Mouse (Mus musculus) lung, embryonic 16.5 days (tissue): ENCODE measurements around the gene Nhlh1. TPM values are rescaled to one million over a fixed set of nuclear protein-coding genes. Genes with fewer than 3 reads are reported as not detected.

Source experiments
- ATAC-seq: fragments of 200-750 bp; cut with Nextera tagmentation; 2 replicates; pipeline ENCODE4 v1.8.0; 2017; ENCODE audit warnings: low read depth, mild to moderate bottlenecking, moderate library complexity
- H3K27ac ChIP-seq: fragments of 300-500 bp; sonication (generic); 2 replicates; pipeline ENCODE4 v1.5.1; 2014; ENCODE audit warnings: mild to moderate bottlenecking, control low read depth, low read length
- H3K27me3 ChIP-seq: fragments of 300-500 bp; sonication (generic); 2 replicates; pipeline ENCODE4 v1.6.1; 2014; ENCODE audit warnings: low read depth, low read length, mixed read lengths; ENCODE audit not compliant: control insufficient read depth, insufficient read depth
- H3K36me3 ChIP-seq: fragments of 300-500 bp; sonication (generic); 2 replicates; pipeline ENCODE4 v1.6.1; 2014; ENCODE audit warnings: low read length; ENCODE audit not compliant: control insufficient read depth, insufficient read depth
- H3K4me1 ChIP-seq: fragments of 300-500 bp; sonication (generic); replicated peaks from 2 replicates; pipeline ENCODE4 v1.6.1; 2014; ENCODE audit warnings: low read length, mixed read lengths; ENCODE audit not compliant: control insufficient read depth, insufficient read depth
- H3K4me2 ChIP-seq: fragments of 300-500 bp; sonication (generic); 2 replicates; pipeline ENCODE4 v1.6.1; 2014; ENCODE audit warnings: low read depth, low read length, control low read depth
- H3K4me3 ChIP-seq: fragments of 300-500 bp; sonication (generic); 2 replicates; pipeline ENCODE4 v1.5.1; 2014; ENCODE audit warnings: mild to moderate bottlenecking, low read length, control low read depth
- H3K9ac ChIP-seq: fragments of 300-500 bp; sonication (generic); 2 replicates; pipeline ENCODE4 v1.6.1; 2014; ENCODE audit warnings: low read length, control low read depth
- H3K9me3 ChIP-seq: fragments of 300-500 bp; sonication (generic); 2 replicates; pipeline ENCODE4 v1.6.1; 2016; ENCODE audit warnings: low read length; ENCODE audit not compliant: control insufficient read depth
- WGBS: fragments of 180-500 bp; shearing (Covaris S2); extraction: QIAGEN DNeasy Blood & Tissue Kit; methylation state at CpG from one replicate; pipeline ENCODE4 v1.1.7; 2014; 5-methylcytosine and 5-hydroxymethylcytosine counted together
- polyA plus RNA-seq: library from polyadenylated mRNA; unstranded; fragments of >200 nt; fragmentation: Nextera tagmentation; extraction: Ambion mirVana; gene quantifications from 2 replicates; pipeline ENCODE4 v1.2.1, GENCODE M21; 2015

Nhlh1 gene
- polyA plus RNA-seq, 1 experiment from 2014 or later = not detected

DNA sequence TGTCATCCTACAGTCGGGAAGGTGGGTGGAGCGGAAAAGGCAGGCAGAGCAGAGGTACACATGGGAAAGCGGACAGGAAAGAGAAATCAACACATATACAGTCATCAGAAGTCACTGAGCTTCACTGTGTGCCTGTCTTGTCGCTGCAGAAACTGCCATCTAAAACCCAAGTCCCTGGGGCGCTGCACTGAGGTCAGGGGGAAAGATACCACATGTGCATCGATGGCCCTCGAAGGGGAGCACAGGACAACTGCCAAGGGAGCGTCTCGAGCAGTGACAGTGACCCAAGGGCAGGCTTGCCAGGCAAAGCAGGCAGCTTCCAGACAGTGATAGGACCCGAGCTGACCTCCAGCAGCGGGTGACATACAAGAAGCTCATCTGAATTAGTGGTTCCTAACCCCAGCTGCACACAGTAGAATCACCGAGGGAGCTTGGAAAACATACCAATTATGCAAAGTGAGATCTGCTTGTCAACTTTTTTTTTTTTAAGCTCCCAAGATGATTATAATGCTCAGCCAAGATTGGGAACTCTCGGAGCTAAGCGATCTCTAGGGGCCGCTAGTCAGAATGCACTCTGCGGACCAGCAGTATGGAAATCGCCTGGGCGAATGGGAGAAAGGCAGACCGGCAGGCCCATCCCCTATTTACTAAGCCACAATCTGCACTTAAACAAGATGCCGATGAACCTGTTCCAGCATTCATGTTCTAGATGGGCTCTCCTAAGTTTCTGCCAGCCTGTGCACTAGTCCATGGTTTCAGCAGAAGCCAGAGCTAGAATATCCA lies 47.1 kb downstream of the Nhlh1 start:
- Histone ChIP-seq H3K27ac (no peak overlapping the region), H3K4me1 (no peaks in the 10 kb centered on the region), H3K9me3 (no peaks in the 10 kb centered on the region), H3K9ac (no peak overlapping the region), H3K4me3 (no peak overlapping the region), H3K27me3 (no peaks in the 10 kb centered on the region), H3K36me3 (peaks cover 26% of the 10 kb centered on the region), H3K4me2 (no peak overlapping the region)
- ATAC-seq = no peak
- 92% methylated on average over 20 of the region's 20 CpGs for WGBS

- H3K4me2 ChIP-seq = no peak overlapping the region
- no peaks in the 10 kb centered on the region for H3K9me3 ChIP-seq
- no peaks in the 10 kb centered on the region for H3K27me3 ChIP-seq
- no peak for ATAC-seq
- H3K27ac ChIP-seq = no peak overlapping the region
- no peak overlapping the region for H3K9ac ChIP-seq
- no peak overlapping the region for H3K4me3 ChIP-seq
- WGBS = 92% methylated on average over 21 of the region's 21 CpGs
- H3K4me1 ChIP-seq = no peaks in the 10 kb centered on the region
- H3K36me3 ChIP-seq = peaks cover 30% of the 10 kb centered on the region
Observed at GRCm38 (mm10) chr1:172009406-172009805, 48.0 kb downstream of the Nhlh1 start.

DNA sequence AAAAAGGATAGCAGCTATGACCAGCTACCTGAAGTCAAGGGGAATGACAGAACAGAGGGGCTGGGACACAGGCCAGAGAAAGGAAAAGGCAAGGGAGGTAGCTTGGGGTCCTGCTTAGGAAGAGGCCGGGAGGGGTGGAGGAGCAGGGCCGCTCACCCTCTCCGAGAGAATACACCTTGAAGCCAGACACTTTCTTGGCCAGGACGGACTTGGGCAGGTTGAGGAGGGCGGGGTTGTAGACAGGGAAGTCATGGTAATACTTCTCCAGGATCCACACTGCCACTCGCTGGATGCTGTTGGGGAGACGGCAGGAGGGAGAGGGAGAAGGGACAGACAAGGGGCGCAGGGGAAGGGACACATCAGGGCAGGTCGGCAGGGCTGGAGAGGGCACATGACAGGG lies 49.0 kb downstream of the Nhlh1 start:
- no peak overlapping the region for H3K9ac ChIP-seq
- 84% methylated on average over 8 of the region's 9 CpGs for WGBS
- no peak for ATAC-seq
- H3K4me2 ChIP-seq = no peak overlapping the region
- H3K4me1 ChIP-seq = no peaks in the 10 kb centered on the region
- H3K4me3 ChIP-seq = no peak overlapping the region
- no peaks in the 10 kb centered on the region for H3K9me3 ChIP-seq
- no peak overlapping the region for H3K27ac ChIP-seq
- peaks cover 35% of the 10 kb centered on the region for H3K36me3 ChIP-seq
- H3K27me3 ChIP-seq = no peaks in the 10 kb centered on the region

- WGBS = 93% methylated on average over 21 of the region's 21 CpGs
Observed at GRCm38 (mm10) chr1:172007761-172008160, 49.6 kb downstream of the Nhlh1 start.

More at GRCm38 (mm10) chr1:172007761-172008160, 49.6 kb downstream of the Nhlh1 start:
- Histone ChIP-seq H3K27me3 (no peaks in the 10 kb centered on the region), H3K36me3 (peaks cover 39% of the 10 kb centered on the region), H3K27ac (no peak overlapping the region), H3K4me3 (no peak overlapping the region), H3K9me3 (no peaks in the 10 kb centered on the region), H3K4me2 (no peak overlapping the region), H3K4me1 (no peaks in the 10 kb centered on the region), H3K9ac (no peak overlapping the region)
- no peak for ATAC-seq

Other genes starting within 250 kb of the Nhlh1 start
- gene Cd84, start 217.9 kb downstream of the Nhlh1 start, polyA plus RNA-seq = 2.1 and 3.0 TPM in 2 replicates
- 0.08 TPM in 1 of 2 replicates, not detected in the other for gene Gm10521, start 161.9 kb downstream of the Nhlh1 start, polyA plus RNA-seq
- 0.85 and 4.5 TPM in 2 replicates for gene Slamf6, start 140.1 kb downstream of the Nhlh1 start, polyA plus RNA-seq
- gene Vangl2, start 29.1 kb downstream of the Nhlh1 start, polyA plus RNA-seq = 10.8 and 12.2 TPM in 2 replicates
- gene Copa, start 25.0 kb upstream of the Nhlh1 start, polyA plus RNA-seq = 242 and 253 TPM in 2 replicates
- gene Ncstn, start 25.2 kb upstream of the Nhlh1 start, polyA plus RNA-seq = 146 TPM in 2 replicates
- gene Pex19, start 69.2 kb upstream of the Nhlh1 start, polyA plus RNA-seq = 124 and 128 TPM in 2 replicates
- 133 and 141 TPM in 2 replicates for gene Dcaf8, start 90.5 kb upstream of the Nhlh1 start, polyA plus RNA-seq
- 139 and 147 TPM in 2 replicates for gene Pea15a, start 149.2 kb upstream of the Nhlh1 start, polyA plus RNA-seq
- gene Casq1, start 162.3 kb upstream of the Nhlh1 start, polyA plus RNA-seq = 7.9 and 15.3 TPM in 2 replicates
- not detected in 2 replicates for gene Atp1a4, start 200.8 kb upstream of the Nhlh1 start, polyA plus RNA-seq
- 42.5 and 46.0 TPM in 2 replicates for gene Igsf8, start 204.1 kb upstream of the Nhlh1 start, polyA plus RNA-seq
- 6.2 and 6.7 TPM in 2 replicates for gene Atp1a2, start 240.5 kb upstream of the Nhlh1 start, polyA plus RNA-seq